Mouse (Mus musculus) midbrain, postnatal 0 days (tissue): ENCODE data around the gene Ap4e1. TPM values are rescaled to one million over a fixed set of nuclear protein-coding genes. Genes with fewer than 3 reads are reported as not detected.

Source experiments
- ATAC-seq: fragments of 200-750 bp; cut with Nextera tagmentation; 2 replicates; pipeline ENCODE4 v1.8.0; 2017; ENCODE audit warnings: moderate number of reproducible peaks, mild to moderate bottlenecking, moderate TSS enrichment, moderate library complexity; ENCODE audit not compliant: low FRiP score
- DNase-seq: peaks from one replicate; pipeline ENCODE4 v3.0.0-alpha.2; 2015; ENCODE audit warnings: low spot score
- H3K27ac ChIP-seq: fragments of 300-500 bp; sonication (generic); 2 replicates; pipeline ENCODE4 v1.5.1; 2014; ENCODE audit warnings: low read depth, mild to moderate bottlenecking, low read length, mixed read lengths
- H3K27me3 ChIP-seq: fragments of 300-500 bp; sonication (generic); 2 replicates; pipeline ENCODE4 v1.6.1; 2014; ENCODE audit warnings: low read length, control low read depth, mixed read lengths; ENCODE audit not compliant: insufficient read depth
- H3K36me3 ChIP-seq: fragments of 300-500 bp; sonication (generic); 2 replicates; pipeline ENCODE4 v1.6.1; 2014; ENCODE audit warnings: low read length, control low read depth, mixed read lengths; ENCODE audit not compliant: insufficient read depth
- H3K4me1 ChIP-seq: fragments of 300-500 bp; sonication (generic); 2 replicates; pipeline ENCODE4 v1.6.1; 2014; ENCODE audit warnings: mild to moderate bottlenecking, control low read depth, antibody characterized with exemption, low read length, mixed read lengths; ENCODE audit not compliant: insufficient read depth
- H3K4me2 ChIP-seq: fragments of 300-500 bp; sonication (generic); 2 replicates; pipeline ENCODE4 v1.6.1; 2014; ENCODE audit warnings: low read depth, mild to moderate bottlenecking, low read length, mixed read lengths; ENCODE audit not compliant: poor library complexity, severe bottlenecking
- H3K4me3 ChIP-seq: fragments of 300-500 bp; sonication (generic); 2 replicates; pipeline ENCODE4 v1.5.1; 2014; ENCODE audit warnings: low read depth, mild to moderate bottlenecking, low read length, moderate library complexity
- H3K9ac ChIP-seq: fragments of 300-500 bp; sonication (generic); replicated peaks from 2 replicates; pipeline ENCODE4 v1.6.1; 2014; ENCODE audit warnings: mild to moderate bottlenecking, low read length, moderate library complexity, mixed read lengths; ENCODE audit not compliant: poor library complexity, severe bottlenecking
- H3K9me3 ChIP-seq: fragments of 300-500 bp; sonication (generic); 2 replicates; pipeline ENCODE4 v1.6.1; 2016; ENCODE audit warnings: low read length, control low read depth
- CTCF ChIP-seq: IDR thresholded peaks from 2 replicates; pipeline ENCODE4 v1.5.1; 2016; ENCODE audit warnings: antibody characterized with exemption, mild to moderate bottlenecking
- WGBS: fragments of 180-500 bp; shearing (Covaris S2); extraction: QIAGEN DNeasy Blood & Tissue Kit; methylation state at CpG from one replicate; pipeline ENCODE4 v1.1.7; 2014; 5-methylcytosine and 5-hydroxymethylcytosine counted together
- polyA plus RNA-seq: library from polyadenylated mRNA; unstranded; fragments of >200 nt; fragmentation: Nextera tagmentation; extraction: Ambion mirVana; gene quantifications from 2 replicates; pipeline ENCODE4 v1.2.1, GENCODE M21; 2015
- total RNA-seq: library from RNA; depleted of rRNA; stranded (reverse); fragments of >200 nt; gene quantifications from 2 replicates; pipeline ENCODE4 v1.2.3, GENCODE M21; 2014; rRNA removed

Gene Ap4e1
- total RNA-seq (13.1 and 17.0 TPM in 2 replicates), polyA plus RNA-seq (5.9 and 7.0 TPM in 2 replicates)

GRCm38 (mm10) chr2:127008469-127008998 is at the start of gene Ap4e1:
TSS of gene Ap4e1 (plus strand) at chr2:127008717.
- Histone ChIP-seq H3K4me3 (peak within 1 kb of the TSS; percentile 93), H3K9me3 (no peaks in the 10 kb centered on the region), H3K27me3 (no peaks in the 10 kb centered on the region), H3K4me1 (no peaks in the 10 kb centered on the region), H3K27ac (peak within 1 kb of the TSS; percentile 80), H3K4me2 (peak within 1 kb of the TSS; percentile 52), H3K9ac (peak within 1 kb of the TSS; percentile 83), H3K36me3 (peaks cover 8% of the 10 kb centered on the region)
- DNase-seq (peak; percentile 95), ATAC-seq (peak; percentile 92)
- WGBS: under 1% methylated on average over 40 of the region's 40 CpGs
- peak; percentile 98 for TF ChIP-seq CTCF

DNA sequence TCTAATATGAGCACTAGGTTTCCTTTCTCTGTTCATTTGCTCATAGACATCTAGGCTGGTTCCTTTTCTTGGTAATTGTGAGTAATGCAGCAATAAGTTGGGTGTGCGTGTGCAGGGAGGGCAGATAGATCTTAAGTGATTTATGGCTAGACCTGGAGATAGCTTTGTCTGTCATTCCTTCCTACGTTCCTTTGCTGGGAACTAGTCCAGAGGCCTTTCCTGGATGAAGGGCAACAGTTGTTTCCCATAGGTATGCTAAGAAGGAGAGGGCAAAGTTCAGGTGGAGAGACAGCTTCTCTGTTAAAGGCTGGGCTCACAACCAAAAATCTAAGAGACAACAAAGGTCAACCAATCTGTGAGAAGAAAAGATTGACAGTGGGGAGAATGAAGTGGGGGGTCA is 46.8 kb upstream of the Ap4e1 start:
- Histone ChIP-seq H3K36me3 (no peaks in the 10 kb centered on the region), H3K9ac (no peak overlapping the region), H3K9me3 (no peaks in the 10 kb centered on the region), H3K27ac (no peak overlapping the region), H3K4me1 (no peaks in the 10 kb centered on the region), H3K4me2 (no peak overlapping the region), H3K4me3 (no peak overlapping the region), H3K27me3 (no peaks in the 10 kb centered on the region)
- ATAC-seq (no peak), DNase-seq (no peak)
- 72% methylated on average over 2 of the region's 2 CpGs for whole genome bisulfite sequencing
- TF ChIP-seq CTCF: no peak

DNA sequence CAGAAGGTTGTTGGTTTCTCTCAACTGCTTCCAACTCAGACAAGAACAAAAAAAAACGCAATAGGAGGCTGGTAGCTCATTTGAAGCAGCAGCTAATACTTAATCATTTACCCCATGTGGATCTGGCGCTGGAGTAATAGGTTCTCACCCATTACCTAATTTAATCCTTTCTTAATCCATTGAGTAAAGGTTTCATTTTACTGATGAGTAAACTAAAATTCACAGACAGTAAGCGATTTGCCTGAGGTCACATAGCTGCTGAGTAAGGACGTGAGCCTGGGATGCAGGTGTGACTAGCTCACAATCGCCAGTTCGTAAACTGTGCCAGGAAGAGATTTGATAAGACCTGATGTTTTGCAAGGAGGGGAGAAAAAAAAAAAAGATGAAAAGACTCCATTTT is 31.1 kb upstream of the Ap4e1 start:
- Histone ChIP-seq H3K9me3 (no peaks in the 10 kb centered on the region), H3K27me3 (no peaks in the 10 kb centered on the region), H3K27ac (no peak overlapping the region), H3K4me1 (no peaks in the 10 kb centered on the region), H3K4me3 (no peak overlapping the region), H3K4me2 (no peak overlapping the region), H3K36me3 (no peaks in the 10 kb centered on the region), H3K9ac (no peak overlapping the region)
- WGBS: 69% methylated on average over 6 of the region's 6 CpGs
- ATAC-seq (no peak), DNase-seq (no peak)
- no peak for TF ChIP-seq CTCF

DNA sequence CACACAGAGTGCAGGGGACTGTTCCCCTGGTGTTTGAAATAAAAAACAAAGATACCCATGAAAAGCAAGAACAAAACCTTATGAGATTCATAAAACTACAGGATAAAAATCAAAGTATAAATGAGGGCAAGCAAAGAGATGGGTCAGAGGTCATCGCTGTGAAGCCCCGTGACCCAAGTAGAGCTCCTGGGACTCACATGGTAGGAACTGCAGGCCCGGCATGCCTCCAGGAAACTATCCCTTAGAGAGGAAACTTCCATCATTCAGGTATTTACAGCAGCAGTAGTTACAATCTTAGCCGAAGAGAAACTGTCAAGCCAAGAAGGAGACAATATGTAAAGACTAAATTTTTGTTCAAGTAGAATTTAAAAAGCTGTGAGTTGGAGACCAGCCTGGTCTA is 25.3 kb upstream of the Ap4e1 start:
- TF ChIP-seq CTCF: no peak
- no peak overlapping the region for H3K27ac ChIP-seq
- no peak for ATAC-seq

GRCm38 (mm10) chr2:126989919-126990318 is 18.6 kb upstream of the Ap4e1 start:
- Histone ChIP-seq H3K4me3 (no peak overlapping the region), H3K27ac (no peak overlapping the region), H3K4me2 (no peak overlapping the region), H3K9me3 (no peaks in the 10 kb centered on the region), H3K36me3 (no peaks in the 10 kb centered on the region), H3K27me3 (no peaks in the 10 kb centered on the region), H3K4me1 (no peaks in the 10 kb centered on the region), H3K9ac (no peak overlapping the region)
- DNase-seq: no peak
- no peak for ATAC-seq
- no peak for TF ChIP-seq CTCF
- WGBS: 88% methylated on average over 6 of the region's 6 CpGs

More for the DNA sequence above, 25.3 kb upstream of the Ap4e1 start:
- Histone ChIP-seq H3K4me2 (no peak overlapping the region), H3K4me1 (no peaks in the 10 kb centered on the region), H3K36me3 (no peaks in the 10 kb centered on the region), H3K4me3 (no peak overlapping the region), H3K9ac (no peak overlapping the region), H3K27me3 (no peaks in the 10 kb centered on the region), H3K9me3 (no peaks in the 10 kb centered on the region)
- DNase-seq: no peak
- WGBS: 85% methylated on average over 4 of the region's 4 CpGs

DNA sequence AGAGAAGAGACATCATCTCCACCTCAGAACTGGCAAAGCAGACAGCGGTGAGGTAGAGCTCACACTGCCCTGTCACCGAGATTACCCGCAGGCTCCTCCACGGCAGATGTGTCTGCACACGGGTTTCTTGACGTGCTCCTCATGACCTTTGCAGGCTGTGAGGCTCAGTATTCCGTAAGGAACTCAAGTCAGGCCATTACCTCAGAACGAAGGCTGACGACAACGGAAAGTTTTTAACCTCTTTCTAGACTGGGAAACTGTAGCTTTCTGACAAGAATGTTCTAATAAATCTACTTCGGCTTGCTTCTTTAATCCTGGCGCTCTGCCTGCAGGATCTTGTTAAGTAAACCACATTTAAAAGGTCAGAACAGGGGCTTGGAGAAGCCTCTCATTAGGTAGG is 15.8 kb upstream of the Ap4e1 start:
- TF ChIP-seq CTCF: no peak
- Histone ChIP-seq H3K4me3 (no peak overlapping the region), H3K4me1 (no peaks in the 10 kb centered on the region), H3K27ac (no peak overlapping the region), H3K36me3 (no peaks in the 10 kb centered on the region), H3K9ac (no peak overlapping the region), H3K27me3 (no peaks in the 10 kb centered on the region), H3K9me3 (no peaks in the 10 kb centered on the region), H3K4me2 (no peak overlapping the region)
- DNase-seq (no peak), ATAC-seq (no peak)
- 75% methylated on average over 12 of the region's 12 CpGs for WGBS
